Mouse (Mus musculus) spleen, adult 2 months (tissue): ENCODE data around the gene Oaz1.

Source experiments
- CTCF ChIP-seq: fragments of 200-500 bp; IDR thresholded peaks from 2 replicates; pipeline ENCODE4 v1.5.1; 2011; ENCODE audit warnings: mild to moderate bottlenecking, inconsistent platforms; ENCODE audit not compliant: insufficient read depth, insufficient read length, insufficient replicate concordance; ENCODE audit errors: extremely low read depth
- POLR2A ChIP-seq: fragments of 200-500 bp; IDR thresholded peaks from 2 replicates; pipeline ENCODE4 v1.6.1; 2011; ENCODE audit warnings: low read depth, low read length, inconsistent platforms

DNA sequence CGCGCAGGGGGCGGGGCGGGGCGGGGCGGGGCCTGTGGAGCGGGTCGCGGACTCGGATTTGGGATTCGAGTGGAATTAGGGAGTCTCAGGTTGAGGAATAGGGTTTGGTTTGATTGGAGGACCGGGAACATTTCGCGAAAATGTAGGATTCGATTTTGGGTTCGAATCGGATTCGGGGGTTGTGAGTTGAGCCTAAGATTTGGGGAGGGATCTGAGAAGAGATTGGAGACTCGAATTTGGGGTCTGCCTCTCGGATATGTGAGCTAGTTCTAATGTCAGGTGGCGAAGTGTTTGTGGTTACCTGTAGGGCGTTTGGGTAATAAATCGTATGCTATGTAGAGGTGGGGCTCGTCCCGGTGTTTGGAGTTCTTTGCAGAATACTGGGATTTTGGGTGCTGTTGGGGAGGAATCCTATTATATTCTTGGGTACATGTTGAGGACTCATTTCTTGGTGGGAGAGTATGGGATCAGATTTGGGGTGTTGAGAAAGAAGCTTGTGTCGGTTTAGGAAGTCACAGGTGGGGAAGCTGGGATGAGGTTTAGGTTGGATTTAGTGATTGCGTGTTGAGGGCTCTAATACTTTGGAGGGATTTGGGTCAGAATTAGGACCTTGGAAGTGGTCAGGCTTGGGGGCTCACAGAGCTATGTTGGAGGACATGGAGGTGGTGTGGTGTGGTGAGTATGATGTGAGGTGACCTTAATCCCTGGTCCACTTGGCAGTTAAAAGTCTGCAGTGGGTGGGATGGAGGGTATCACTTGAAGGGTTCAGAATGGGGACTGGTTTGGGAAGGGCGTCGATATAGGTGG, 810 bp downstream of the Oaz1 start:
- no peak for TF ChIP-seq CTCF
- no peak for TF ChIP-seq POLR2A
